Mouse (Mus musculus) mesoderm, embryonic 11.5 days (tissue): ENCODE measurements at regions not wholly inside any gene's neighbourhood (a gene's known extent, or its start where the extent isn't known, plus 50 kb on each side); places are given as distances from the start of the nearest gene placed in this dataset.

Experiments
- DNase-seq: peaks from one replicate; pipeline ENCODE4 v3.0.0-alpha.2; 2012; ENCODE audit warnings: low read depth, low spot score

DNA sequence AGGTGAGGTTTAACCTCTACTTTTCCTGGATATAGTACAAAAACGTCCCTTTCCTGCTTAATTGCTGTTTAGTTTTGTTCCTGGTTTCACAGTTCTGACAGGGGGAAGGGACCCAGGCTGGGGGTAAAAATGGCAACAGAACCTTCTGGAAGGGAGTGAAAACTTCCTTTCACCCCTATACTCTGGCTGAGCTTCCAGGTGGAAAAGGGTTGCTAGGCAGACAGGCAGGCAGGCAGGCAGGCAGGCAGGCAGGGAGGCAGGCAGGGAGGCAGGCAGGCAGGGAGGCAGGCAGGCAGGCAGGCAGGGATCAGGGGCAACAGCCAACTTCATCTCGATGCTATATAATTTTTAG, 94.9 kb upstream of the Bmper start:
- no peak for DNase-seq

DNA sequence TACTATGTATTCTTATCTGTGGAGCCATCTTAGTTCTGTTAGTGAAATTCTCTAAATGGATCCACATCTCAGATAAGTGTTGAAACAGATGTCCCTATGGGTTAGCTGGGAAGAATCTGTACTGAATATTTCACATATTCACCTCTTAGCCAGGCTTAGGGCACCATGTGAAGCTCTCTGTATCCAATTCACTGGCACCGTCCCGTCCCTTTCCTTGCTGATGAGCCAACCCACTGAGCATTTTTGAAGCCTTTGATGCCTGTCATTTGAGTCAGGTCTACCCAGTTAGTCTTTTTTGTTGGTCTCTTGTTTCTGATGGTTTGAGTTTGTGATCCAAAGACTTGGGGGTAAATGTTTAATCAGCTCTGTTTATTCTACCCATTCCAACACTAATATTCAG, 88.9 kb upstream of the Bmper start:
- DNase-seq, result no peak

DNA sequence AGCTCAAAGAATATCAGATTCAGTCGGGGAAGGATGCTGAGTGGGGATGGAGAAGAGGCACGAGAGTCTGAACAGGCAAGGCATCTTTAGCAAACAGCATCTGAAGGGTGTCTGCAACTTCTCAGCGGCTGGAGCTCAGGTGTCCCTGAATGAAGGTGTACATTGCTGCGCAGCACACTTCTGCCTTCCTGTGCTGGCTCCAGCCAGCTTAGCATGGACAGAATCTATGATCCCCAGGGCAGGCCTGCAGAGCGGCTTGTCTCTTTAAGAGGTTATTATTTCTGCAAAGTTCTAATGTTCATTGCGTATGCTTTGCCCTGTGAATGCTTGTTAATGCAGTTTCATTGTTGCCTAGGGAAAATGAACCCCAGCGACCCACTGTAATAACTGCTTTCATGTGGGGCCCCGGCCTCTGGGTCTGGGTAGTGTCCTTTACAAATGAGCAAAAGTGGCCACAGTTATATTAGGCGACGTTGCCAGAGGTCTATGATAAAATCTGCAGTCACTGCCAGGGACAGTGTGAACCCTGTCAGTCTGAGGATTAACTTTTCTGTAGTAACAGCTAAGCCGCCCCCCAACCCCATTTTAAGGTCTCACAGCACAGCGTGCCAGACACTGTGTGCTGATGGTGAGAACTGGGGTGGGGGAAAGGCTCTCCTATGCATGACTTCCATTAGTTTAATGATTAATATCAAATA, 88.3 kb upstream of the Bmper start:
- DNase-seq, result no peak

DNA sequence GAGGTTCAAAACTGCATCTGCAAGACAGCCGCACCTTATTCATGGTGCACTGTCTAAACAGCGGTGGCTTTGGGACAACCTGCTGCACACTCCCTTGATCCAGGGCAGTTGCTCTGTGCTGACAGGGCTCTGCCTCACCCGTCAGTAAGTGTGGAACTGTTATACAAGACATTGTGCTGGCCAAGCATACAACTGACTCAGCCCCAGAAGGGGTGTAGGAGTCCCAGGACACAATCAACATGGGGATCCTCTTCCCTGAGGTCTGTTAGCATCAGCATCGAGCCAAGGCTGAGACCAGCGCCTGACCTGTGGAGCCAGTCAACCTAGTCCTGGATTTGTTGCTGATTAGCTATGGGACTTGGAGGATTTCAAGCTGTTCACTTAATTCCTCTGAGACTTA, 86.4 kb upstream of the Bmper start:
- no peak for DNase-seq

DNA sequence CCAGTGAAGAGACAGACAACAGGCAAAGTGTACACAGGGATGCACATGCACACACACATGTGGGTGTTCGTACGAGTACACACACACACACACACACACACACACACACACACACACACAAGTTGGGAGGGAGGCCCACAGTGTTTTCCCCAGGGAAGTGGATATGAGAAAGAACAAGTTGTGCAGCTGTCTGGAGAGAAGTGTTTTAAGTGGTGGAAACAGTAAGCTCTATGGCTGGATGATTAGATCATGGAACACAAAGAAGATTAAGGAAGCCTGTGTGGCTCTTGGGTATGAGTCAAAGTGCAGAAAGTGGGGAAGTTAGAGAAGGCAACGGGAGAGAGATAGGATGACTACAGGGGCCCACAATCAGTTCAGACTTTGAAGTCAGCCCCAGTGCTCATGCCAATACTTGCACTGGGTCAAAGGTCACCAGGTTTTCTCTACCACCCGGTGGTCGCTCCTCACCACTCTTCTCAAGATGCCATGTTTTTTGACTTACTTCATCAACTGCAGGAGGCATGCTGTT, 85.1 kb upstream of the Bmper start:
- DNase-seq, result no peak

DNA sequence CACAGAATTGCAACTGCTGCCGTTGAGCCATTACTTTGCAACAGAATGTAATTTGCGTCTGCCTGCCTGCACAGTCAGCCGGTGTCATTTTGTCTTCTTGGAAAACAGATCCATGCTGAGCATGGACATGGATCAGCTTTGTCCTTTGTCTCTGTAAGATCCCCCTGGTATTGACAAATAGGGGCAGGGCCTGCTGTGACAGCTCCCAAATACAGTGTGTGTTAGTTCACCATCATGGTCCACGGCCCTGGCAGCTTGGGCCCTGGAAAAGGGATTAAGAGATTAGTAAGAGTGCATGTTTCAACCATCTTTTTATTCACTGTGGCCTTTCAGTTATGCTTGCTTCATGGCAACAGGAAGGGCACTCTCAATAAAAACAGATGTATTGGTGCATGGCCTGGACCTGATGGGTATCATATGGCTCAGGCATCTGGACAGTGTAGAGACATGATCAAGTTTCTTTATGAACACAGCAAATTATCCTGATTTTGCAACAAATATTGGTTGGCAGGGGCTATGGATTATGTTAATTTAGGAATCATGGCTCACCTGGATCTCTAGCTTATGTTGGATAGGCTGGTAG, 83.2 kb upstream of the Bmper start:
- no peak for DNase-seq

DNA sequence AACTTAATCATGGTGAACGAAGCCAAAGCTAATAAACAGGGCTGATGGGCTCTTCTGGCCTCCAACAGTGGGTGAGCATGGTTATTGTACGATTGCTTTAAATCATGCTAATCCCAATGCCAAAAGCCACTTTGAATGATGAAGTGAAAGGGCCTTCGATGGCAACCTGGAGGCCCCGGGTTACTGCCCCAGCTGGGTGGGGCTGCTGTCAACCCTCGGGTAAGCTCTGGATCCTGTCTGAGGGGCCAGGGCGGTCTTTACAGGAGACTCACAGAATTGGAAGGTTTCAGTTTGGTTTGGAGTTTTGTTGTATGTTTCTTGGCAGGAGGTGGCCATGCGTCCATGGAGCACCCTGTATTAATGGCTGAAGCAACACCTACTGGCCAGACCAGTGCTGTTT, 78.6 kb upstream of the Bmper start:
- no peak for DNase-seq

DNA sequence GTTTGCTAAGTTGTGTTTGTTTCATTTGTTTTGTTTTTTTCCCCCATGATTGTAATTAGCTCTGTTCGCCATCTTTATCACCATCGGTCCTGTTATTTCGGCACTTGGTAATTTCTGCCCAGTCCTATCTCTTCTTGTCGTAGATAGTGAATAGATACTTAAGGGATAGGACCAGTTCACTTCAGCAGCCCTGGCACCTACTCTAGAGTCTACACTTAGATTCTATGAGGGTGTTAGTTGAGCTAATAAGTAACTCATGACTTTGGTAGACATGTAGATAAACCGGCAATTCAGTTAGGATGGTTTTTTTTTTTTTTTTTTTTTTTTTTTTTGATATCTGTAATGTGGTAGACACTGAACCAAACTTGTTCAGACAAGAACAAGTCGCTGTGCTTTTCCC, 72.5 kb upstream of the Bmper start:
- DNase-seq, result no peak

DNA sequence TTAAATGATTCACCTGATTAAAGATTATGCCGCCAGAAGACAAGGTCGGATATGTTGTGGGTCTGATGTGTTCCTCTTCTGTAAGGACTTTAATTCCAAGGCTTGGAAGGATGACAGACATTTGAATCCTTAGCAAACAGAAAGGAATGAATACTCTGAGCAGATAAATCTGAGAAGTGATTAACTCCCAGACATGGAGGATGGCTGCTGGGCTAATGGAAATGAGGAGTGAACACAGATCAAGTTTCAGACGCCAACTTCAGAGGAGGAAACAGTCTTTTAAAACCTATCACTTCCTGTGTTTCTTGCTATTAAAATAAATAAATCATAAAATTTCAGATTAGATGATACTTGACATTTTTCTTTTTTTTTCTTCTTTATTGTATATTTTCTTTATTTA, 72.0 kb upstream of the Bmper start:
- no peak for DNase-seq

DNA sequence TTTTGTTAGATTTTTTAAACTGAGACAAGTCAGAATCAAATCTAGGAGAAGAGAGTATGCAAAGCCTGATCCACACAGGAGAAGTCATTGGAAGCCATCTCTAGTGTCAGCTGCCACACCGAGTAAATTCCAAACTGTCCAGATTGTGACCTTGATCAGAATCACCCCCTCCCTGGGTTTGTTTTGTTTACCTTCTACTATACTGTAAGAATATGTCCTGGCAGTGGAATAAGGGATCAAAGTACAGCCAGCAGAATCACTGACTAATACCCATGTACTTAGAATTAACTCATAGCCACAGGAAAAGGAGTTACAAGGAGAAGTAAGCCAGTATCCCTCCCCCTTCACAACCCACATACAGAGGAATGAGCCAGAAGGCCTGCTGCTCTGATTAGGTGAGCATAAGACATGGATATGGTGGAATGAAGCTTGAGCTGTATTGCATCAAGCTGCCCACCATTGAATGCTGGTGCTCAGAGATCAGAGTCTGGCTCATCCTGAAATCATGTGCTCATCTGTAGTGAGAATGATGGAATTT, 70.9 kb upstream of the Bmper start:
- no peak for DNase-seq

DNA sequence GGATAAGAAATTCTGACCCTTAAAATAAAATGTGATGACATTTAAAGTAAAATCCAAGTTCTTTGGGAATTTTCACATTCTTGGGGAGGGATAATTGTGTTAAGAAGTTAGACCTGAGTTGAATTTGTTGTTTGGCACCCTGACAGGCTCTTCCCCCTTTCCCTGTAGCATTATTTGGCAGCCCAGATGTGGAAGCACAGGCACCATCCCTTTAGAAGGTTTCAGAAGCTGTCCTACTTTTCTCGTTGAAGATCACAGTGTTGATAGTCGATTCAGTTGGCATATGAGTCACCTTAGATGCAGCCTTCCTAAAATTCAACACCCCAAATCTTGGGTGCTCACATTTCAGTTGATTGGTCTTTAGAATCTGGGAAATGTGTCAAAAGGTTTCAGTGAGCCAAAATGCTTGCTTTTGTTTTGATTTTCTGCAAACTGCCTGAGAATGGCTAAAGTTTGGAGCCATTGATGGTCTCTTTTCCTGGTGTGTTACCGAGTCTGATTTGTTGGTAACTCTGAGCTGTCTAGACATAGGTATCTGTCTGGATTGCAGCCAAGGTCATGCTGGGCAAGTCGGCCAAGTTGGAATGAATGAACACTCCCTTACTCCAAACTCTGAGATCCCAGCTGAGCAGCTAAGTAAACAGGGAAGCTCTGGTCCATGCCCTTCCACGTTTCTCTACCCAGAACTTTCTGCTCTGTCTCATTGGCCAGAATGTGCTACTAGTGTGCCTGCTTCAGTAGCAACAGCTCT, 65.9 kb upstream of the Bmper start:
- DNase-seq, result no peak

DNA sequence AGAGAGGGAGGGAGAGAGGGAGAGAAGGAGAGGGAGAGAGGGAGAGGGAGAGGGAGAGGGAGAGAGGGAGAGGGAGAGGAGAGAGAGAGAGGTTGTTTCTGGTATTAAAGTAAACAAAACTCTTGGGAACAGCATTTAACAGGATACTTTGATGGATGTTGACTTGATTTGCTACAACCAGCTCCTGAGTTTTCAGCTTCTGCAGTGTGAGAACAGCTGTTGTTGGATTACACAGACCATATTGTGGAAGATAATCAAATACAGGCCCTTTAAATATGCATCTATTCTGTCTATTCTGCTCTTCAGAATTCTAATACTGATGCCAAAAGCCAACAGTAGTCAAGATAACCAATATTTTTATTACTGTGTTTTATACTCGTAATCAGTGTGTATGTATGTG, 64.4 kb upstream of the Bmper start:
- DNase-seq, result no peak

DNA sequence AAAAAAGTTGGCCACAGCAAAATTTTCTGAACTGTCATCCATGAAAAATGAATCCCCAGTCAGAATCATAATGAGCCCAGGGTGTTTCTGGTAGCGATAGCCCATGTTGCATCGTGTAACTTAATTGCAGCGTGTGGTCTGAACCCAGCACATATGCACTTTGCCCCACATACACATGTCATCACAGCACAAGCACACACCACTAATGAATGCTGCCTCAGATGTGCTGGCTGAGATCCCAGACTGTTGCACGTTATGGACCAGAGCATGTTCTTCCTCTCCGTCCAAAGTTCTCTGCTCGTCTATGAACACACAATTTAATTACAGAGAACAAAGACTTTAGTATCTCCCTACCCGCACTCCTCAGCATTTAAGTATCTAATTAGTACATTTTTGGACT, 61.5 kb upstream of the Bmper start:
- DNase-seq, result no peak

DNA sequence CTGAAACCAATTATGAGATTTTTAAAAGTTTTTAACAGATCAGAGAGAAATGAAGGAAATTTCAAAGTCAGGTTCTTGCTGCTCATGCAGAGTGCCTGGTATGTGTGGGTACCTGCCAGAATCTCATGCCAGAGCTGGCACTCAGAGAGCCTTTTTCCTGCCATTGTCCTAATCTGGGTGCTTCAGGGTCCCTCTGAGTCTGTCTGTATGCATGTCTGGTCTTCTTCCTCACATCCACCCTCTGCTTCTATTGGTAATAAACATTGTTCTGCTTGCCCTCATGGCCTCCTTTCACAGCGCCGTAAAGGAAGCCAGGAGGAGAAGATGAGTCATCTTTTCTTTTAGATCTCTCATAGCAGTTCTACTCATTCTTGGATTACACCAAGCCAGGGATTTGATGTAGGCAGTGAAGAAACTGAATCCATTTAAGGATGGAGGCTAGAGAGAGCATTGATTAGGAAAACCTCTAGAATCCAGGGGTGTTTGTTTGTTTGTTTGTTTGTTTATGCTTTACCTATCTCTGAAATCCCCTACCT, 55.8 kb upstream of the Bmper start:
- DNase-seq, result no peak

DNA sequence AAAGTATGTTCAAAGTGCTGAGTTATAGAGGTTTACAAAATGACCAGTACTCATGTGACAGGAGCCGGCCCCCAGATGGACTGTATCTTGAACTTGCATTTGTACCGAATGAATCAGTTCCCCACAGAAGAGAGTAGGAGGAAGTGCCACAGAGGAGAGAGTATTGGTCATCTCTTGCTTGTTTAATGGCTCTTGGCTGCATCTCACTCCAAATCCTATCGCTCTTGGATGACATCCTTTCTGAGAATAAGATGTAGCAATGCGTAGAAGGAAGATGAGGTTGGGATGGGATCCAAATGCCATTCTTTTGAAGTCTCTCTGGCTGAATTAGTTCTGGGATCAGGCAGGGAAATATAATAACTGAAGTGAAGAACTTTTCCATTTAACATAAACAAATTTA, 55.2 kb upstream of the Bmper start:
- DNase-seq, result no peak

DNA sequence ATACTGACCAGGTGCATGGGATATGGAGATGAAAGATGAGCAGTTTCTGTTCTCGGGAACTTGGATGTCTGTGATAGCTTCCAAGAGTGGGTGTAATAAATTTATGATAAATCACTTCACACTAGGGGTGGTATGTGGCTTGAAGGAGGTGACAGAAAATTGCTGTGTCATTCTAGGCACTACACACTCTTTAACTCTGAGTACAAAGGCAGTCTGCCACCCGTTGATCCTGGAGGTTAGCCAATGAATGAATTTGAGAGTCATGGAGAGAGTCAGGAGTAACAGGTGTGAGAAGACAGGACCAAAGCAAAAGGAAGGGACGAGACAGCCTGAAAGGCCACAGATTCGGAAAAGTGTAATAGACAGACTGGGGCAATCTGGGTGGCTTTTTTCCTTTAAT, 54.7 kb upstream of the Bmper start:
- DNase-seq, result no peak

DNA sequence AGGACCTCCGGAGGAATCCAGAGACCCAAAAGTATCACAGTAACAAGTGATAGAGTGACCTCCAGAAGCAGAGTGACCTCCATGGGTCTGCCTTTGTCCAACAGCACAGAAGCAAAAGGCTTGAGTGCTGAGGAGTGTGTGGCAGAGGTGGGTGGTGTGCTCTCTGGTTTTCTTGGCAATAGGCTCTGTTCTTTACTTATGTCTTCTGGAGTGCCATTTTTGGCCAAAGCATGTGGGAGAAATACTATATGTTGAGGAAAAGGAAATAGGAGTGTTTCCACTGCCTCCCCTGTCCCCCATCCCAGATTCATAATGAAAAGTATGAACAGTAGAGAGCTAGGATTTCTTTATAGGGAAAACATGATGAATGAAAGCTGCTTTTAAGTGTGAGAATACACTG, 51.5 kb upstream of the Bmper start:
- DNase-seq, result no peak
